ENCODE assay signal across 8 mouse cellular contexts in genomic region chr4:150799550-150800398, GRCm38 (mm10). TPM values are rescaled to one million over a fixed set of nuclear protein-coding genes. Genes with fewer than 3 reads are reported as not detected.
DNase-seq lines count a peak whose midpoint lies in the region; ATAC-seq lines count a peak whose summit lies in the region.

No protein-coding gene starts in this region.

- H3K4me2 ChIP-seq in forebrain, embryonic 11.5 days (ENCODE audit: low read depth, low read length, severe bottlenecking): no peak overlapping the region
- H3K4me2 ChIP-seq in neural tube, embryonic 15.5 days: no peak overlapping the region
- no peak overlapping the region for H3K4me2 ChIP-seq in forebrain, embryonic 15.5 days (replicated peaks)

- H3K4me1 ChIP-seq in forebrain, embryonic 10.5 days: peaks cover 36% of the 10 kb centered on the region
- no peaks in the 10 kb centered on the region for H3K4me1 ChIP-seq in forebrain, embryonic 11.5 days (replicated peaks; ENCODE audit: control insufficient read depth, insufficient read depth, low read length)
- peaks cover 44% of the 10 kb centered on the region for H3K4me1 ChIP-seq in heart, embryonic 10.5 days
- H3K4me1 ChIP-seq in limb, embryonic 10.5 days: peaks cover 51% of the 10 kb centered on the region
- H3K4me1 ChIP-seq in neural tube, embryonic 15.5 days: peaks cover 13% of the 10 kb centered on the region
- H3K4me1 ChIP-seq in forebrain, embryonic 15.5 days: 0 out of 2 replicates have a peak, but pooled peaks cover 2% of the 10 kb centered on the region

- H3K9me3 ChIP-seq in forebrain, embryonic 10.5 days: no peaks in the 10 kb centered on the region
- no peaks in the 10 kb centered on the region for H3K9me3 ChIP-seq in forebrain, embryonic 11.5 days (ENCODE audit: control insufficient read depth, low read length)
- H3K9me3 ChIP-seq in heart, embryonic 10.5 days: no peaks in the 10 kb centered on the region
- no peaks in the 10 kb centered on the region for H3K9me3 ChIP-seq in limb, embryonic 10.5 days (replicated peaks)
- H3K9me3 ChIP-seq in neural tube, embryonic 15.5 days (replicated peaks): no peaks in the 10 kb centered on the region
- H3K9me3 ChIP-seq in forebrain, embryonic 15.5 days: no peaks in the 10 kb centered on the region

- ATAC-seq in forebrain, embryonic 11.5 days (replicated peaks; ENCODE audit: low FRiP score): no peak
- ATAC-seq in activated CD4-positive, CD25-positive, alpha-beta regulatory T cell, adult 4 months: peak; percentile 48
- ATAC-seq in neural tube, embryonic 15.5 days (ENCODE audit: low FRiP score): no peak
- no peak for ATAC-seq in forebrain, embryonic 15.5 days (replicated peaks)

- no peak for DNase-seq in forebrain, embryonic 10.5 days (ENCODE audit: extremely low spot score, low spot score)
- no peak for DNase-seq in forebrain, embryonic 11.5 days (ENCODE audit: low spot score)
- no peak for DNase-seq in heart, embryonic 10.5 days (ENCODE audit: low spot score)
- DNase-seq in limb, embryonic 10.5 days (ENCODE audit: low spot score): peak; percentile 56
- DNase-seq in spleen, adult 18-20 months: no peak

- H3K27me3 ChIP-seq in forebrain, embryonic 10.5 days (ENCODE audit: poor library complexity, severe bottlenecking): no peaks in the 10 kb centered on the region
- no peaks in the 10 kb centered on the region for H3K27me3 ChIP-seq in forebrain, embryonic 11.5 days (ENCODE audit: control insufficient read depth, insufficient read depth, low read length)
- no peaks in the 10 kb centered on the region for H3K27me3 ChIP-seq in heart, embryonic 10.5 days (ENCODE audit: insufficient read depth, poor library complexity, severe bottlenecking)
- no peaks in the 10 kb centered on the region for H3K27me3 ChIP-seq in limb, embryonic 10.5 days (ENCODE audit: low read depth, poor library complexity, severe bottlenecking)
- H3K27me3 ChIP-seq in neural tube, embryonic 15.5 days (replicated peaks): no peaks in the 10 kb centered on the region
- no peaks in the 10 kb centered on the region for H3K27me3 ChIP-seq in forebrain, embryonic 15.5 days

- WGBS in forebrain, embryonic 10.5 days: 78% methylated on average over 22 of the region's 22 CpGs
- WGBS in forebrain, embryonic 11.5 days: 79% methylated on average over 22 of the region's 22 CpGs
- WGBS in heart, embryonic 10.5 days: 26% methylated on average over 22 of the region's 22 CpGs
- 41% methylated on average over 22 of the region's 22 CpGs for WGBS in limb, embryonic 10.5 days
- 31% methylated on average over 22 of the region's 22 CpGs for WGBS in neural tube, embryonic 15.5 days
- WGBS in forebrain, embryonic 15.5 days: 82% methylated on average over 22 of the region's 22 CpGs

- H3K9ac ChIP-seq in forebrain, embryonic 11.5 days (ENCODE audit: low read length): no peak overlapping the region
- no peak overlapping the region for H3K9ac ChIP-seq in neural tube, embryonic 15.5 days (replicated peaks)
- H3K9ac ChIP-seq in forebrain, embryonic 15.5 days (replicated peaks): no peak overlapping the region

- no peaks in the 10 kb centered on the region for H3K36me3 ChIP-seq in forebrain, embryonic 10.5 days (replicated peaks)
- no peaks in the 10 kb centered on the region for H3K36me3 ChIP-seq in forebrain, embryonic 11.5 days (ENCODE audit: control insufficient read depth, insufficient read depth, low read length)
- H3K36me3 ChIP-seq in heart, embryonic 10.5 days: no peaks in the 10 kb centered on the region
- H3K36me3 ChIP-seq in limb, embryonic 10.5 days: no peaks in the 10 kb centered on the region
- no peaks in the 10 kb centered on the region for H3K36me3 ChIP-seq in neural tube, embryonic 15.5 days
- no peaks in the 10 kb centered on the region for H3K36me3 ChIP-seq in forebrain, embryonic 15.5 days

- H3K27ac ChIP-seq in forebrain, embryonic 10.5 days: peak overlapping the region; percentile 40; the same call in 1 of the 2 replicates
- no peak overlapping the region for H3K27ac ChIP-seq in forebrain, embryonic 11.5 days (ENCODE audit: low read depth, low read length)
- peak overlapping the region; percentile 88 for H3K27ac ChIP-seq in heart, embryonic 10.5 days
- H3K27ac ChIP-seq in limb, embryonic 10.5 days: peak overlapping the region; percentile 66
- peak overlapping the region; percentile 23; the same call in 1 of the 2 replicates for H3K27ac ChIP-seq in neural tube, embryonic 15.5 days (replicated peaks)
- no peak overlapping the region for H3K27ac ChIP-seq in forebrain, embryonic 15.5 days (replicated peaks)

- no peak overlapping the region for H3K4me3 ChIP-seq in forebrain, embryonic 10.5 days
- H3K4me3 ChIP-seq in forebrain, embryonic 11.5 days (ENCODE audit: low read depth, low read length): no peak overlapping the region
- H3K4me3 ChIP-seq in heart, embryonic 10.5 days: 0 out of 2 replicates have a peak overlapping the region, but pooled peaks have one; percentile 22
- H3K4me3 ChIP-seq in limb, embryonic 10.5 days: 0 out of 2 replicates have a peak overlapping the region, but pooled peaks have one; percentile 2
- no peak overlapping the region for H3K4me3 ChIP-seq in neural tube, embryonic 15.5 days (replicated peaks)
- H3K4me3 ChIP-seq in forebrain, embryonic 15.5 days: no peak overlapping the region

RNA-seq across cellular contexts. Expression of gene Errfi1, which starts 53.9 kb away (rescaled TPM):
- polyA plus RNA-seq in forebrain, embryonic 10.5 days (2016; fragmentation: Nextera tagmentation; extraction: Ambion mirVana): 16.5 and 18.7 TPM in 2 replicates
- polyA plus RNA-seq in forebrain, embryonic 11.5 days (2014; fragmentation: Nextera tagmentation; extraction: Ambion mirVana): 20.3 and 21.6 TPM in 2 replicates
- 1 to 10 TPM; 2.0 to 2.4 TPM for polyA plus RNA-seq in activated CD4-positive, CD25-positive, alpha-beta regulatory T cell, adult 4 months (2017; shearing (Covaris generic))
- 15.3 and 25.7 TPM in 2 replicates for polyA plus RNA-seq in heart, embryonic 10.5 days (2016; fragmentation: Nextera tagmentation; extraction: Ambion mirVana)
- 25.2 and 25.9 TPM in 2 replicates for polyA plus RNA-seq in limb, embryonic 10.5 days (2016; fragmentation: Nextera tagmentation; extraction: Ambion mirVana)
- 51.8 and 57.4 TPM in 2 replicates for polyA plus RNA-seq in neural tube, embryonic 15.5 days (2015; fragmentation: Nextera tagmentation; extraction: Ambion mirVana)
- polyA plus RNA-seq in forebrain, embryonic 15.5 days (2015; fragmentation: Nextera tagmentation; extraction: Ambion mirVana): 16.2 and 17.3 TPM in 2 replicates

Comparison
In these comparisons a context has a peak if more than half of its experiments do, and no peak if none do; other contexts are left out.
1. H3K27ac ChIP-seq: peak in forebrain, embryonic 10.5 days (single experiment), heart, embryonic 10.5 days (single experiment), limb, embryonic 10.5 days (single experiment) and neural tube, embryonic 15.5 days (single experiment); none in forebrain, embryonic 11.5 days (single experiment) and forebrain, embryonic 15.5 days (single experiment).
2. H3K4me3 ChIP-seq: peak in heart, embryonic 10.5 days (single experiment) and limb, embryonic 10.5 days (single experiment); none in forebrain, embryonic 10.5 days (single experiment), forebrain, embryonic 11.5 days (single experiment), neural tube, embryonic 15.5 days (single experiment) and forebrain, embryonic 15.5 days (single experiment).